Mouse (Mus musculus) heart, adult 2 months (tissue): ENCODE data around the gene Tmem204.

ENCODE experiments used
- CTCF ChIP-seq: fragments of 200-600 bp; IDR thresholded peaks from 2 replicates; pipeline ENCODE4 v1.8.1; 2022; ENCODE audit warnings: antibody characterized with exemption, mild to moderate bottlenecking, moderate library complexity
- EP300 ChIP-seq: fragments of 200-500 bp; IDR thresholded peaks from 2 replicates; pipeline ENCODE4 v1.6.1; 2011; ENCODE audit warnings: low read depth, low read length, control low read depth; ENCODE audit not compliant: insufficient read depth
- POLR2A ChIP-seq: fragments of 200-500 bp; IDR thresholded peaks from 2 replicates; pipeline ENCODE4 v1.6.1; 2011; ENCODE audit warnings: mild to moderate bottlenecking, low read depth, low read length, control low read depth; ENCODE audit not compliant: insufficient read depth

DNA sequence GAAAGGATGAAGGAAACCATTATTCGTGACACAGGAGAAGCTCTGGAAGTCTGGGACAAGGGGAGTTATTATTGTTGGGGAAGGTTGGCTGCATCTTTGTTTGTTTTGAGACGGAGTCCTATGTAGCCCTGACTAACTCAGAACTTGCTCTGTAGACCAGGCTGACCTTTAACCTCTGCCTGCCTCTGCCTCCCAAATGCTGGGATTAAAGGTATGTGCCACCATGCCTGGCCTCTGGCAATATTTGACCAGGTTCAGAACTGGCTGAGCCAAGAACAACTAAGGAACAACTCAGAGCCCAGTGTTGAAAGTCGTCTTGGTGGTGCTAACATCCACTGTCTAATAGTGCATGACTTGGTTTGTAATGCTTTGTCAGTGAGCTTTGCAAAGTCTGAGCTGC, 18.2 kb downstream of the Tmem204 start:
- TF ChIP-seq CTCF, result no peak
- no peak for TF ChIP-seq EP300
- no peak for TF ChIP-seq POLR2A
